In the genomic region with DNA sequence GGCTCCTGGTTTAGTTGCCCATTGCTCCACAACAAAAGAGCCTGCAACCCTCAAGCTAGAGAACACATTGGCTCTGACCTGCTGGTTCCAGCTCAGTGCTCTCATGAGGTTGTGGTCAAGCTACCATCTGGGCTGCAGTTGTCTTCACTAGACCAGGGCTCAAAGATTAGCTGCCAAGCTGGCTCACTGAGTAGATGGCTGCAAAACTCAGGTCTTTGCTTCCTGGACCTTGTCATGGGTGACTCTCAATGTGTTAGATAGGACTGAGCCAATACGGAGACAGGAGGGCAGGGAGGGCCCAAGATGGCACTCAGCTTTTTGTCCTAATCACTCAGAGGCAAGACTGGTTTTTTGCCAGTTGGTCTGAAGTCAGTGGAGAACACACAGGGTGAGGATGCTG, we compare ENCODE assay signal across 11 mouse cellular contexts.
"Had no signal": no experiment of that assay in that cellular context is flagged by ENCODE, and none has a peak within 500 bp of the region (broad histone marks: within the 10 kb centered on the region; RNA-seq: fewer than 3 reads in every experiment).

No protein-coding gene starts in this region.

- H3K27ac ChIP-seq: kidney, embryonic 15.5 days; limb, embryonic 15.5 days; liver, embryonic 15.5 days; midbrain, embryonic 15.5 days; neural tube, embryonic 13.5 days; stomach, postnatal 0 days had no signal

- H3K4me3 ChIP-seq: kidney, embryonic 15.5 days; limb, embryonic 15.5 days; liver, embryonic 15.5 days; midbrain, embryonic 15.5 days; neural tube, embryonic 13.5 days had no signal

- DNase-seq: kidney, postnatal 14 days; lung, embryonic 14.5 days; lung, postnatal 4 days; right cerebral cortex, postnatal 4 days; thymus, postnatal 4 days had no signal

- H3K36me3 ChIP-seq: kidney, embryonic 15.5 days; limb, embryonic 15.5 days; liver, embryonic 15.5 days; midbrain, embryonic 15.5 days; neural tube, embryonic 13.5 days had no signal
